Mouse (Mus musculus) splenic B cell, adult 2 months (primary cell): ENCODE data around the gene Ift22.

Source experiments
- DNase-seq: peaks from one replicate; pipeline ENCODE4 v3.0.0-alpha.2; 2011; ENCODE audit warnings: low read depth, low spot score
- H3K27me3 ChIP-seq: 2 replicates; pipeline ENCODE4 v1.6.1; 2012; ENCODE audit warnings: mild to moderate bottlenecking, low read length, moderate library complexity, mixed read lengths; ENCODE audit not compliant: control insufficient read depth, poor library complexity, insufficient read depth, severe bottlenecking
- H3K36me3 ChIP-seq: 2 replicates; pipeline ENCODE4 v1.6.1; 2012; ENCODE audit warnings: mild to moderate bottlenecking, low read length, moderate library complexity, mixed read lengths; ENCODE audit not compliant: control insufficient read depth, poor library complexity, insufficient read depth, severe bottlenecking

Ift22 gene

DNA sequence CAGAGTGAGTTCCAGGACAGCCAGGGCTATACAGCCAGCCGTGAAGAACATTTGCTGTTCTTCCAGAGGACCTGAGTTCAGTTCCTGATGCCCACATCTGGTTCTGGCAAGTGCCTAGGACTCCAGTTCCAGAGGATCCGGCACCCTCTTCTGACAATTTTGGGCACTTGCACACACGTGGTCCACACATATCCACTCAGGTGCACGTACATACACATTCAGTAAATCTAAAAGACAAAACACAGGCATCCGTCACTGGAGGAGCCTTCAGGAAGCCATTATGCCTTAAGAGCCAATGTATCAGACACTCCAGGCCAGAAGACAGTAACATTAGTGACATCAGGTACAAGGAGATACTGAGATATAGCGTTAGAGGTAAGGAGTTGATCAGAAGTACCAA lies 42.6 kb downstream of the Ift22 start:
- Histone ChIP-seq H3K36me3 (no peaks in the 10 kb centered on the region), H3K27me3 (no peaks in the 10 kb centered on the region)
- no peak for DNase-seq

DNA sequence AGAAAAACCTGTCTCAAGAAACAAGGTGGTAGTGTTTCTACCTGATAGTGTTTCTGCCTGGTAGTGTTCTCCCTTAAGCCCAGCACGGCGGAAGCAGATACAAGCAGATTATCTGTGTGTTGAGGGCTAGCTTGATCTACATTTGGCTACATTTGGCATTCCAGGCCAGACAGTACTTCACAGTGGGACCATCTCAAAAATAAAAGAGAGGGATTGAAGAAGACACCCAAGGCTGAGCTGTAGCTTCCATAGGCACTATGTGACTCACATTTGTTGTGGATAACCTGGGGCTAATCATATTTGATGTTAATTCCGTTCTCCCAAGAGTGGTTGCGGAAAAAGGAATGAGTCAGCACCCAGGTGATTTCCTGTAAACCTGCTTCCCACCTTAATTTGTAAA lies 44.2 kb downstream of the Ift22 start:
- no peak for DNase-seq
- Histone ChIP-seq H3K27me3 (no peaks in the 10 kb centered on the region), H3K36me3 (no peaks in the 10 kb centered on the region)

DNA sequence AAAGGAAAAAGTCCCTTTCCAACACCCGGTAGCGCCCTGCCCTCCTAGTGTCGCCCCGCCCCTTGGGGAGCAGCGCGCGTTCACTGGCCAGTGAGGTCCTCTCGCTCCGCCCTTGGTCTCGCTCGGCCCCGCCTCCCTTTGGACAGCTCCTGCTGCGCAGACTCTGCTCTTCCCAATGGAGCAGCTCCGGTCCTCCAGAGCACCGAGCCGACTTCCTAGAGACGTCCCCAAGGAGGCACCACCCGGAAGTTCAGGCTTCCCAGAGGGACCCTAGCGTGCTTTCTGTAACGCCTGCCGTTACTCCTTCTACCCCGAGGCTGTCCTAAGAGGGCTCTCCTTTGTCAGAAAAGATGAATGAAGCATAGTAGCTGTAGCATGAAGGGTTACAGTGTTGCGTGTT lies 45.1 kb downstream of the Ift22 start, which contains the start of gene Fis1:
TSS of gene Fis1 (plus strand) at position 261 of the 400 bp plus-strand sequence.
- DNase-seq: peak; percentile 74
- Histone ChIP-seq H3K36me3 (no peaks in the 10 kb centered on the region), H3K27me3 (no peaks in the 10 kb centered on the region)

DNA sequence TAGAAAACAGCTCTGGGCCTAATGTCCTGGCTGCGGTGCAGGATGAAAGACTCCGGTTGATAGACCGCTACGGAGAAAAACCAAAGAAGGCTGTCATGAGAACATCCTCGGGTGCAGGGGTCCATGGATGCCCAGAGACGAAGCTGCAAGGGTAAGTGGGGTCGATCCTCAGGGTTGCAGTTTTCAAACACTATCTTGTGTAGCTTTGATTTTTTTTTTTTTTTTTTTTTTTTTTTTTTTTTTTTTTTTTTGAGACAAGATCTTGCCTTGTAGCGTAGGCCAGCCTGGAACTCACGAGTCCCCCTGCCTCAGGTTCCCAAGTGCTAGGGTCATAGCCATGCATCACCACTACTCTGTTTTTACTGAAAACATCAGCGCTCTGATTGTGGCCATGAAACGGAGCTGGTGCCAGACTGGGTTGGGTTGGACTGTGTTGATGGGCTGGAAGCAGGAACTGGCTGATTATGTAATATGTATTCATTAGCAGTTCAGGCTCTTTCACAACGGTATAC lies 45.5 kb downstream of the Ift22 start:
- Histone ChIP-seq H3K36me3 (no peaks in the 10 kb centered on the region), H3K27me3 (no peaks in the 10 kb centered on the region)
- DNase-seq: no peak

DNA sequence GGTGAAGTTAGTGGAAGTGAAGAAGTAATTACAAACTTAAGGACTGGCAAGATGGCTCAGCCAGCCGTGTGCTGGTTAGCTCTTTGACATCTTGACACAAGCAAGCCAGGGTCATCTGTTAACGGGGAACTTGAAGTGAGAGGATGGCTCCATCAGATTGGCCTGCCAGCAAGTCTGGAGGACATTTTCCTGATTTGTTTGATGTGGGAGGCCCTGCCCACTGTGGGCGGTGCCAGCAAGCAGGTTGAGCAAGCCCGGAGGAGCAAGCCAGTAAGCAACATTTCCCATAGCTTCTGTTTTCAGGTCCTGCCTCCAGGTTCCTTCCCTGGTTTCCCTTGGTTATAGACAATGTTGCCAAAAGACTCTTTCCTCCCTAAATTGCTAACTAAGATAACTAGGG lies 47.7 kb downstream of the Ift22 start:
- DNase-seq: no peak
- Histone ChIP-seq H3K36me3 (no peaks in the 10 kb centered on the region), H3K27me3 (no peaks in the 10 kb centered on the region)

DNA sequence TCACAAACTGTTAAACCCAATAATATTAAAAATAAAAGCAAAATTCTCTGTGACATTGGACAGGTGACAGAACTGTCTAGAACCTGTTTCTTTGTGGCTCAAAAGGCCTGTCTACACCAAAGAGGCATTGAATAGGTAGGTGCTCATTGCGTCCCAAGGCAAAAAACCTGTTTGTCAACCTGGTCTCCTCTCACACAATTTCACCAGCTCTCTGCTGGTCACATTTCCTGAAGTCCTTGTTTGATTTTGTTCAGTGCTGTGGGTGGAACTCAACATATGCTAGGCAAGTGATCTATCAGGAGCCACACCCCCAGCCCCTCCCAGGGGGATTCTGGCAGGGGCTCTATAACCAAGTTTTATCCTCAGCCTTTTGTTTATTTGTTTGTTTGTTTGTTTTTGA lies 49.3 kb downstream of the Ift22 start:
- no peak for DNase-seq
- no peaks in the 10 kb centered on the region for H3K27me3 ChIP-seq
- H3K36me3 ChIP-seq: no peaks in the 10 kb centered on the region

DNA sequence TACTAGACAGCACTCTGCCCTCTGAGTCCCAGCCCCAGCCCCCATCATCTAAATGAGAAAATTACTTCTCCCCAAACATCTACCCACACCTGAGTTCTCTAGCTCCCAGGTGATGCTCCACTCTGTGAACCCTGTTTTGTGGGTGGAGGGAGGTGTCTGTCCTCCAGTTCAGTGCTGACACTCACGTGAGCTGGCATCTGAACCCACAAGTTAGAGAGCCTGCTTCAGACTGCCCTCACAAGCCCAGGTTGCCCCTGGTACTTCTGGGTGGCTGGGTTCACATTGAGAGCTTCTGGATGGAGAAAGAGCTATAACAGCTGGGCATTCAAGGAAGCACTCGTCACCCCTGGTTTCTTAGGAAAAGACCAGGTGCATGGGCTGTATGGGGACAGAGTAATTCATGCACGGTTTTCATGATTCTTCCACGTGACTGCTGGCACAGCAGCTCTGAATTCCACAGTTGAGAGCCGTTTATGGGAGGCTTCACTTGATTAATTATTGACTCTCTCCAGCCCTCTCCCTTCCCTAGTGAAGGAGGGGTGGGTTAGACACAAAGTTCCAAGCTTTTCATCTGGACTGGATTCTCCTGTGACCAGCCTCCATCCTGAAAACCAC lies 51.1 kb downstream of the Ift22 start:
- peaks cover 6% of the 10 kb centered on the region; the same call in 1 of the 2 replicates for H3K36me3 ChIP-seq
- no peaks in the 10 kb centered on the region for H3K27me3 ChIP-seq
- no peak for DNase-seq

DNA sequence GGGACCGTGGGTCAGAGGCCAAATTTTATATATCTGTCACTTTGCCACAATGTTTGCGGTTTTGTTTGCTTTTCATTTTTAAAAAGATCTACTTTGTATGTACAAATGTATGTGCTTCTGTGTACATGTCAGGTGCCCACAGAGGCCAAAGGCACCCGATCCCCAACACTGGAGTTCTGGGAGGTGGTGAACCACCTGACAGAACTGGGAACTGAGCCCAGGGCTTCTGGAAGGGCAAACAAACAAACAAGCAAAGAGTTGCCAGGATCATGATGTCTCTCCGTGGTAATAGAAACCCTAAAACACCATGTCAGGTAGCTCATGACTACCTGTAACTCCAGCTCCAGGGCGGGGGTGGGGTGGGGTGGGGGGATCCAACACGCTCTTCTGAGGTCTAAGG lies 52.1 kb downstream of the Ift22 start:
- DNase-seq: no peak
- Histone ChIP-seq H3K27me3 (no peaks in the 10 kb centered on the region), H3K36me3 (peaks cover 9% of the 10 kb centered on the region; the same call in 1 of the 2 replicates)

DNA sequence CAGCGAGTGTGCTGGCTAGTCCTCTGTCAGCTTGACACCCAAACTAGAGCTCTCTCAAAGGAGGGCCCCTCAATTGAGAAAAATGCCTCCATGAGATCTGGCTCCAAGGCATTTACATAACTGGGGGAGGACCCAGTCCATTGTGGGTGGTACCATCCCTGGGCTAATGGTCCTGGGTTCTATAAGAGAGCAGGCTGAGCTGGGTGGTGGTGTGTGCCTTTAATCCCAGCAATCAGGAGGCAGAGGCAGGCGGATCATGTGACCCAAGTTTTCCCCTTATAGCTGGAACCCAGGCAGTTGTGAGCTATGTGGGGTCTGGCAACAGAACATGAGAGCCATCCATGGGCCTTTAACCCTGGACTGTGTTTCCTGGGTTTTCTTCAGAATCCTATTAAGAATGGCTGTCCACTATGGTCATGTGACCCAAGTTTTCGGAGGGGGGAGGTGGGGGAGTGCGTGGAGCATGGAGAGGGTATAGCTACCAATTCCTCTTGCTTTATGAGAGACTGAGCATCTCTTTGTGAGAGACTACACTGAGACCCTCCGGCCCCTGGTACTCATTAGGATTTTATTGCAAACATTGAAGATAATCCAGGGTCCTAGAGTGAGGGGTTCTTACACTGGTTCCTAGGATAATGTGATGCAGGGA lies 53.5 kb downstream of the Ift22 start:
- peaks cover 19% of the 10 kb centered on the region for H3K36me3 ChIP-seq
- no peaks in the 10 kb centered on the region for H3K27me3 ChIP-seq
- DNase-seq: no peak

DNA sequence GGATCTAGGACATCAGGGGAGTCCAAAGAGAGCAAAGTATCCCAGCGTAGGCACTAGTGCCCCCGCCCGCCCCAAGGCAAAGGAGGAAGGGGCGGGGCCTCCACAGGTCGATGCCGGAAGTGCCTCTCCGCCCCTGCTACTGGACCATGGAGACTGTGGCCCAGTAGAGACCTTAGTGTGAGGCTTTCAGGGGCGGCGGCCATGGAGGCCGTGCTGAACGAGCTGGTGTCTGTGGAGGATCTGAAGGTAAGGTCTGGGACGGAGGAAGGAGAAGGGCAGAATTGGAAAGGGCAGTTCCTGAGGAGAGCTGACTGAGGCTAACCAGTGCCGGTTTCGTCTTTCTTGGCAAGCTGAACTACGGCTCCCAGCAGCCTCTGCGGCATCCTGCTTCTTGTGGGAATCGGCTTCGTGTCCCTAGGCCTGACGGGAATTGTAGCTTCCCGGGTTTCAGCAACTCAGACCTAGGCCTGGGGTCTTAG lies 54.1 kb downstream of the Ift22 start:
- DNase-seq: peak; percentile 86
- peaks cover 19% of the 10 kb centered on the region for H3K36me3 ChIP-seq
- no peaks in the 10 kb centered on the region for H3K27me3 ChIP-seq

DNA sequence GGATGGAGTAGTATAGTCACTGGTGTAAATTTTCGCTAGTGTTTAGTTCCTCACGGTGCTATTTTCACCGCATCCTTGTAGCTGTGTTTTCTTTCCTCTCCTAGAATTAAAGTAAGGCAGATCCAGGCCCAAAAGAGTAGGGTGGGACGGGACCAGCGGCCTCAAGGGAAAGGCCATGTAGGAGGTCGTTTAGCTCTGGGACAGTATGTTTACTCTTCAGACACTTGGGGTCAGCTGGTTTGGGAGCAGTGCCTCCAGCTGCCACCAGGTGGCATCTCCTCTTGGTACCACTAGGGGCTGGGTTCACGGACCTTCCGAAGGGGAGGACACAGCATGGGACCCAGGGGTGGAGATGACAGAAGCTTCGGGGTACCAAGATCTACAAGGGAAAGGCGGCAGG lies 54.6 kb downstream of the Ift22 start:
- DNase-seq: peak; percentile 88
- H3K36me3 ChIP-seq: peaks cover 19% of the 10 kb centered on the region

DNA sequence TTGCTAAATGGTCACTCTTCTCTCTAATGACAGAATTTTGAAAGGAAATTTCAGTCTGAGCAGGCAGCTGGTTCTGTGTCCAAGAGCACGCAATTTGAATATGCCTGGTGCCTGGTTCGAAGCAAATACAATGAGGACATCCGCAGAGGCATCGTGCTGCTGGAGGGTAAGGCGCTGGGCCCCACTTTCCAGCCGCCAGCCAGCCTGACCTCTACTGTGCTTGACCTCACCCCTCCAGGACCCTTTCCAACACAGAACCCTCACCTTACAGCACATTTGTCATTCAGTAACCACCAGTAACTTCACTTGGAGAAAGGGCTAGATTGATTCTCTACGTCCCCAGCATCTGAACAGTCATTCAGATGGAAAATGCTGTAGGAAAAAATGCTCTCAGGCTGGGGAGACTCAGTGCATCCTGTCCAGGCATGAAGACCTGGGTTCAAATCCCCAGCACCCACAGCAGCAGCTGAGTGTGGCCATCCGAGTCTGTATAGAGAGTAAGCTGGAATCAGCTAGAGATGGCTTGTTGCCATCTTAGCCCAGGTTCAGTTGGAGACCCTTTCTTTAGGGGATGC lies 55.1 kb downstream of the Ift22 start:
- H3K27me3 ChIP-seq: no peaks in the 10 kb centered on the region
- DNase-seq: no peak
- H3K36me3 ChIP-seq: peaks cover 20% of the 10 kb centered on the region

More for the DNA sequence above, 54.6 kb downstream of the Ift22 start:
- no peaks in the 10 kb centered on the region for H3K27me3 ChIP-seq
